Mouse (Mus musculus) limb, embryonic 14.5 days (tissue): ENCODE data around the gene Snrpa1. TPM values are rescaled to one million over a fixed set of nuclear protein-coding genes. Genes with fewer than 3 reads are reported as not detected.

ENCODE experiments used
- ATAC-seq: fragments of 200-750 bp; cut with Nextera tagmentation; 2 replicates; pipeline ENCODE4 v1.8.0; 2017; ENCODE audit warnings: low read depth, moderate number of reproducible peaks, moderate TSS enrichment; ENCODE audit not compliant: low FRiP score
- DNase-seq: peaks from one replicate; pipeline ENCODE4 v3.0.0-alpha.2; 2015; ENCODE audit warnings: low spot score
- H3K27ac ChIP-seq: fragments of 300-500 bp; sonication (generic); replicated peaks from 2 replicates; pipeline ENCODE4 v1.5.1; 2014; ENCODE audit warnings: low read depth, mild to moderate bottlenecking, low read length, moderate library complexity, mixed read lengths
- H3K27me3 ChIP-seq: fragments of 300-500 bp; sonication (generic); 2 replicates; pipeline ENCODE4 v1.6.1; 2014; ENCODE audit warnings: low read length, mixed read lengths; ENCODE audit not compliant: control insufficient read depth, insufficient read depth
- H3K36me3 ChIP-seq: fragments of 300-500 bp; sonication (generic); 2 replicates; pipeline ENCODE4 v1.6.1; 2014; ENCODE audit warnings: mild to moderate bottlenecking, low read length, moderate library complexity, mixed read lengths; ENCODE audit not compliant: control insufficient read depth, insufficient read depth
- H3K4me1 ChIP-seq: fragments of 300-500 bp; sonication (generic); 2 replicates; pipeline ENCODE4 v1.6.1; 2014; ENCODE audit warnings: antibody characterized with exemption, low read length, mixed read lengths; ENCODE audit not compliant: control insufficient read depth, insufficient read depth
- H3K4me2 ChIP-seq: fragments of 300-500 bp; sonication (generic); replicated peaks from 2 replicates; pipeline ENCODE4 v1.6.1; 2014; ENCODE audit warnings: low read depth, mild to moderate bottlenecking, low read length, moderate library complexity; ENCODE audit not compliant: severe bottlenecking
- H3K4me3 ChIP-seq: fragments of 300-500 bp; sonication (generic); replicated peaks from 2 replicates; pipeline ENCODE4 v1.5.1; 2014; ENCODE audit warnings: low read length
- H3K9ac ChIP-seq: fragments of 300-500 bp; sonication (generic); 2 replicates; pipeline ENCODE4 v1.6.1; 2014; ENCODE audit warnings: mild to moderate bottlenecking, low read depth, low read length, moderate library complexity; ENCODE audit not compliant: severe bottlenecking
- H3K9me3 ChIP-seq: fragments of 300-500 bp; sonication (generic); 2 replicates; pipeline ENCODE4 v1.6.1; 2016; ENCODE audit warnings: low read length; ENCODE audit not compliant: control insufficient read depth
- POLR2A ChIP-seq: fragments of 200-500 bp; IDR thresholded peaks from 2 replicates; pipeline ENCODE4 v1.8.0; 2012; ENCODE audit warnings: inconsistent platforms, mild to moderate bottlenecking, moderate library complexity, borderline replicate concordance; ENCODE audit not compliant: insufficient read depth, insufficient read length; ENCODE audit errors: extremely low read depth
- WGBS: fragments of 180-500 bp; shearing (Covaris S2); extraction: QIAGEN DNeasy Blood & Tissue Kit; methylation state at CpG from one replicate; pipeline ENCODE4 v1.1.7; 2014; 5-methylcytosine and 5-hydroxymethylcytosine counted together
- polyA plus RNA-seq, 2 experiments: library from polyadenylated mRNA; depleted of rRNA in 1 of 2; stranded (reverse) in 1 of 2; unstranded in 1 of 2; fragments of >200 nt; fragmentation: Nextera tagmentation in 1 of 2; extraction: Ambion mirVana in 1 of 2; gene quantifications; 2 replicates each; pipeline versions ENCODE4 v1.2.1 to v1.2.3; 2012 to 2014

Snrpa1 gene
- polyA plus RNA-seq, 2 experiments = 78.2 to 151 TPM

DNA sequence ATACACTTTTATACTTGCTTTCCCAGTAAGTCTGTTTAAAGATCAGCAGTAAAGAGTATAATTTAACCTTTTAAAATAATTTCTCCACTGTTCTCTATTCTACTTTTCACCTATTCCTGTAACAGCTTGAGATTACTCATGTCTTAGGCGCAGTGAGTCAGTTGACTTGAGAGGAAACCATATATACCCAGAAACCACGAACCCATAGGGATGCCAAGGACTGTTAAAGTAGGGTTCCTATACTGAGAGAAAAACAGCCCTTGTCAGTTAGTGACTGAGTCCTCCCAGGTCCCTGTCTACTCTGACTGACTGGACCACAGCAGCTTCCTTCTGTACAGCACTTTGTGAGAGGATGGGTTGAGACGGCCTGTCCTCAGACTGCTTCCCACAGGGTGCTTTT lies 59.2 kb downstream of the Snrpa1 start:
- no peaks in the 10 kb centered on the region for H3K9me3 ChIP-seq
- H3K36me3 ChIP-seq = peaks cover 5% of the 10 kb centered on the region; the same call in 1 of the 2 replicates
- H3K4me1 ChIP-seq = peaks cover 37% of the 10 kb centered on the region
- DNase-seq = no peak
- no peak for ATAC-seq
- WGBS = 79% methylated on average over 3 of the region's 3 CpGs
- no peak overlapping the region for H3K27ac ChIP-seq
- no peak for TF ChIP-seq POLR2A
- H3K4me2 ChIP-seq = no peak overlapping the region
- no peak overlapping the region for H3K9ac ChIP-seq
- no peak overlapping the region for H3K4me3 ChIP-seq
- no peaks in the 10 kb centered on the region for H3K27me3 ChIP-seq

DNA sequence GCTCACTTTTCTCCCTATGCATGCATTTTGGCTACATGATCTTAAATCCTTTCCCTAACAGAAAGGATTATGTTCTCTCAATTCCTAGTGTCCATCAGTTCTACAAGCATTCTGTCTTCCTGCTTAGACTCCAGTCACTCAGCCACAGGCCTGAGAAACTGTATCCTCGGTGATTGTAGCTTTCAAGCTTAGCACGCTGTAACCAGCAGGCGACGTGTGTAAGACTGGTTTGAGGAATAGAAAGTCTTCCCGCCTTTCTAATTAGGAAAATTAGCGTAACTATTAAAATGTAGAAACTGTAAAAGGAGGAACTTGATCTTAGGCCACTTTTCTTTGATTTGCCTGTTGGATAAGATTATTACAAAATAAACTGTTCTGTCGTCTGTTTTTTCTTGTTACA lies 60.0 kb downstream of the Snrpa1 start:
- WGBS = 68% methylated on average over 7 of the region's 7 CpGs
- no peak for TF ChIP-seq POLR2A
- DNase-seq (no peak), ATAC-seq (no peak)
- H3K9me3 ChIP-seq = no peaks in the 10 kb centered on the region
- H3K4me3 ChIP-seq = no peak overlapping the region
- peaks cover 37% of the 10 kb centered on the region for H3K4me1 ChIP-seq
- H3K9ac ChIP-seq = no peak overlapping the region
- no peak overlapping the region for H3K27ac ChIP-seq
- no peaks in the 10 kb centered on the region for H3K27me3 ChIP-seq
- H3K4me2 ChIP-seq = no peak overlapping the region
- 0 out of 2 replicates have a peak, but pooled peaks cover 5% of the 10 kb centered on the region for H3K36me3 ChIP-seq

DNA sequence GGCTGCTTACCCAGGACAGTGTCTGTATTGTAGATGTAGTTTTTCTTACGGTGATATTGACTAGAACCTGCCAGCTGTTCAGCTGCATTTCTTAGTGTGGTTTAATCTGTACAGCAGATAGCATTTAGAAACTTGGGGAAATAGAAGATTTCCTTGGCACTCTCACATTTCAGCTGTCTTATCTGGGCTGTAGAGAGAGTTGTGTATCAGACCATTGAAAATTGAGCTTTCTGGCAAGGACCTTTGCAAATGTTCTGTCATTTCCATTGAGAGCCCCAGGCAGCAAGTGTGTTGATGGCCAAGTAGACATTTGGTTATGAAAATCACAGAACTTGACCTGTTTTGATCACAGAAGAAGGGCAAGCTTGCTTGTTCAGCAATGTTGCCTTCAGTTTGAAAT lies 61.3 kb downstream of the Snrpa1 start:
- DNase-seq (no peak), ATAC-seq (peak; percentile 6; the same call in 1 of the 2 replicates)
- no peak for TF ChIP-seq POLR2A
- peaks cover 35% of the 10 kb centered on the region for H3K4me1 ChIP-seq
- H3K4me3 ChIP-seq = no peak overlapping the region
- H3K9ac ChIP-seq = no peak overlapping the region
- 56% methylated on average over 1 of the region's 1 CpGs for WGBS
- no peak overlapping the region for H3K4me2 ChIP-seq
- H3K9me3 ChIP-seq = no peaks in the 10 kb centered on the region
- H3K27ac ChIP-seq = no peak overlapping the region
- H3K27me3 ChIP-seq = no peaks in the 10 kb centered on the region
- peaks cover 4% of the 10 kb centered on the region; the same call in 1 of the 2 replicates for H3K36me3 ChIP-seq

DNA sequence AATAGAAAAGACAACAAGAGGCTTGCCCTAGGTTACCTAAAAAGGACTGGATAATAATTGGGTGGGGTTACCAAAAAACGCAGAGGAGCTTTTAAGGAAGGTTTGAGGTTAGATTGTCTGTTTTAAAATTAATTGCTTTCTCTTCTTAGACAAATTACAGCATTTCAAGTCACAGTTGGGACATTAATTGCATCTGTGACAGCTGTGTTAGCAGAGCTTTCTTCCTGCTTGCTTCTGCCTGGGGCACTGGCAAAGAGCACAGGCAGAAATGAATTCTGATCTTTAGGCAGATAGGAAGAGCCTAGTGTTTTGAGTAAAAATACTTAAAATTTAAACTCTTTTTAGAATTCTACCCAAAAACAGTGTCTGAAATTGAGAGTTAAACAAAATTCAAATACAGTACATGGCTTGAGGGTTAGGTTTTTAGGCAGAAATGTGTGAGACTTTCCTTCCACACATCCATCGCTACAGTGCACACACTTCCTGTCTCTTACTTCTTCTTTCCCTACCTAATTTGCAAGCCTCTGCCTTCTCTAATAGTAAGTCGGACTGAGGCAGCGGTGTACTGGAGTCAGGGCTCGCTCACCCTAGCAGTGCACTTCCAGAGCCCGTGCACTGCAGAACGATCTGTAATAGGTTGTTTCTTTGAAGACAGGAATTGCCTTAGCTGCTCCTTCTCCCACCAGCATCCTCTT lies 62.0 kb downstream of the Snrpa1 start:
- ATAC-seq (no peak), DNase-seq (no peak)
- Histone ChIP-seq H3K27me3 (no peaks in the 10 kb centered on the region), H3K4me3 (no peak overlapping the region), H3K4me2 (no peak overlapping the region), H3K4me1 (peaks cover 35% of the 10 kb centered on the region), H3K36me3 (peaks cover 11% of the 10 kb centered on the region; the same call in 1 of the 2 replicates), H3K9ac (no peak overlapping the region), H3K9me3 (no peaks in the 10 kb centered on the region), H3K27ac (no peak overlapping the region)
- WGBS = 44% methylated on average over 7 of the region's 7 CpGs
- TF ChIP-seq POLR2A = no peak

Other genes with a start within 250 kb of the Snrpa1 start
- gene Pcsk6, start 197.3 kb upstream of the Snrpa1 start, polyA plus RNA-seq (2012; rRNA removed) = 34.1 and 37.9 TPM in 2 replicates
- 15.2 and 19.4 TPM in 2 replicates for gene Pcsk6, start 197.3 kb upstream of the Snrpa1 start, polyA plus RNA-seq (2014; fragmentation: Nextera tagmentation; extraction: Ambion mirVana)
- not detected in 2 replicates for gene Gm45213, start 15.4 kb upstream of the Snrpa1 start, polyA plus RNA-seq (2012; rRNA removed)
- gene Gm45213, start 15.4 kb upstream of the Snrpa1 start, polyA plus RNA-seq (2014; fragmentation: Nextera tagmentation; extraction: Ambion mirVana) = not detected in 2 replicates
- gene Selenos, start 20.6 kb downstream of the Snrpa1 start, polyA plus RNA-seq (2012; rRNA removed) = 110 and 113 TPM in 2 replicates
- 120 and 139 TPM in 2 replicates for gene Selenos, start 20.6 kb downstream of the Snrpa1 start, polyA plus RNA-seq (2014; fragmentation: Nextera tagmentation; extraction: Ambion mirVana)
- gene Chsy1, start 50.5 kb downstream of the Snrpa1 start, polyA plus RNA-seq (2012; rRNA removed) = 33.3 and 36.1 TPM in 2 replicates
- gene Chsy1, start 50.5 kb downstream of the Snrpa1 start, polyA plus RNA-seq (2014; fragmentation: Nextera tagmentation; extraction: Ambion mirVana) = 33.6 and 35.5 TPM in 2 replicates